Mouse (Mus musculus) layer of hippocampus, postnatal 25 days (tissue): ENCODE results near the gene Lypd9. TPM values are rescaled to one million over a fixed set of nuclear protein-coding genes. Genes with fewer than 3 reads are reported as not detected.
"Not testable (repeated sequence)": the region's sequence is repeated elsewhere in the genome, so short reads cannot be mapped to it uniquely, and the experiment has no call there.

Source experiments
- DNase-seq, 2 experiments: peaks; one replicate each; pipeline ENCODE4 v3.0.0; 2022; ENCODE audit warnings: mixed read lengths in 2 of 2, low spot score in 1 of 2; ENCODE audit errors: extremely low spot score in 1 of 2
- total RNA-seq, 2 experiments: library from RNA; stranded (reverse); gene quantifications; 2 replicates each; pipeline ENCODE4 v1.2.3; 2021

Lypd9 gene
- not detected for total RNA-seq

DNA sequence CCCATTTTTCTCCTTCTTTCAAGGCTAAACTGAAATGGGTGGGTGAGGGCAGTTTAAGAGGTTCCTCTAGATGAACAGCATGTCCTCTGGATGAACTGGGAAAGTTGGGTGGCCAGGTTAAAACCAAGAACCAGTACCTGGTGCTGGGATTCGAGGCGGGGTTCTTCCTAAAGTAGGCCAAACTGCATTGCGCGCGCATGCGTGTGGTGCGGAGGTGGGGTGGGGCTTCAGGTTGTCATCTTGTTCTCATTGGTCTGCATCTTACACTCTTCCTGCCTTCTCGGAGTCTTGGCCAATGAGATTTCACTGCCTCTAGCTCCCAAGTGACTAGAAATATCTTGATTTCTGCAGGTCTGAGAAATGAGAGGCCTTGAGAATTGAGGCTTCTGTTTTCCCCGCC lies at the start of gene Lypd9:
TSS of gene Lypd9 (minus strand) at position 165 of the 400 bp plus-strand sequence.
- DNase-seq, result no peak

DNA sequence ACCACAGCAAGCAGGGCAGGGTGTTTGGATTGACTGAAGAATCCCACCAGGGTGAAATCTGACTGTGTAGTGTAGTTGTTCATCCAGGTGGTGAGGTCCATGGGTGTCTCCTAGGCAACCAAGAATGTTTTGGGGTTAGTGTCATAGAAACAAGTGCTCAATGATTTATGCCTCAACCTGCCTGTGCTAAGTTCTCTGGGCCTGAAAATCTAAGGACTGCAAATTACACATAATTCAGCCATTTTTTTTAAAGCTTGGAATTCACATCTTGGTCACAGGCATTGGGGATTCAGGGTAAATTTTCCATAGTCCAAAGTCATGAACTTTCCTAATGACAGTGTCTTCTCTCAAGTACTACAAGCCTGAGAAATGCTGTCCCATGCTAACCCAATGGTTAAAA lies 49.7 kb upstream of the Lypd9 start, which contains the start of gene Olfr331:
TSS of gene Olfr331 (minus strand) at position 101 of the 400 bp plus-strand sequence.
- DNase-seq, result not testable (repeated sequence)

DNA sequence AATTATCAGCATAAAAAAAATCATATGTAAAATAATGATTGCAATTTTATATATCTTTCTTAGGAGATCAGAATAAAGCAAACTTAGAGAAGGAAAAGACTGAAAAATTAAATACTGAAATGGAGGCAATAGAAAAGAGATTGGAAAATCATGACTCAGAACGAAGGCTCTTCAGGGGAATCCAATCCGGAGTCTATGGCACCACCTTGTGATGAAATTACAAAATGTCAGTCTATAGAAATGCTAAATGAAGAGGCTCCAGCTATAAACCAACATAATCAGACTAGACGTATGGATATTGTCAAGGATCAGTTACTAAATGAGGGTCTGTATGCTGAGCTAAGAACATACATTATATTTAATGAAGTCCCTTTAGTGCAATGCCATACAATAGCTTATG lies 46.6 kb upstream of the Lypd9 start:
- no peak for DNase-seq

DNA sequence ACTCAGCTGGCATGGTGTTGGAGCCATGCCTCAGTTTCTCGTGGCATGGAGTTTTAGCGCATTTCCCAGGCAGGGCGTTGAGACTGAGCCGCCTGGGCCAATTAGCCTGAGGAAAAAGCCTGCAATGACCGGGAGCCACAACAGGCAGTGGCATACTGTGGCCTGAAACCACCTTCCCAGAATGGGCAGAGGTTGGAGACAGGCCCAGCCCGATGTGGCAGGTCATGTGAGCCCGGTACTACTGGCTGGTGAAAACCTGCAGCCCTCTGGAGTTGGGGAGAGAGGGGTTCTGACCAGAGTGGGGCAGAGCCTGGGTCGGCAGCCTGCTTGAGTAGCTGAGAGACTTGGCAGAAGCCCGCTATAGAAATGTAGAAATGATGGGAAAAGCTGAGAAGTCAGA lies 46.0 kb upstream of the Lypd9 start:
- no peak for DNase-seq

DNA sequence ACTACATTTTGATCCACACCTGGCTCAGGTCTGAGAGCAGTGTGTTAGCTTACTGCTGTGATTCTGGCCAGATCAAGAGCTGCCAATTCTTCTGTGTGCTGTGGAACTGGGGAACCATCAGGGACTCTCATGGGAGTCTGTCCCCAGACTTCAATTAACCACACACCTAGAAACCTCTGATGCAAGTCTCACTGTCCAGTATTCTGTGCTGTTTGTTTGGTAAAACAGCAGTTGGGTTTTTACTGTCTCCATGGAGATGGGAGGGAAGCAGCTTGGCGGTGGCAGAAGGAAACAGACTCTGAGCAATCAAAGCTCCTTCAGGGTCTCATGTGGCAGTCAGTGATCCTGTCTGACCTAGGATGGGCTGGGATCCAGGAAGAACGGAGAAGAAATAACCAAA lies 39.7 kb upstream of the Lypd9 start, which contains the start of gene Olfr332:
TSS of gene Olfr332 (minus strand) at position 101 of the 400 bp plus-strand sequence.
- DNase-seq, result no peak

DNA sequence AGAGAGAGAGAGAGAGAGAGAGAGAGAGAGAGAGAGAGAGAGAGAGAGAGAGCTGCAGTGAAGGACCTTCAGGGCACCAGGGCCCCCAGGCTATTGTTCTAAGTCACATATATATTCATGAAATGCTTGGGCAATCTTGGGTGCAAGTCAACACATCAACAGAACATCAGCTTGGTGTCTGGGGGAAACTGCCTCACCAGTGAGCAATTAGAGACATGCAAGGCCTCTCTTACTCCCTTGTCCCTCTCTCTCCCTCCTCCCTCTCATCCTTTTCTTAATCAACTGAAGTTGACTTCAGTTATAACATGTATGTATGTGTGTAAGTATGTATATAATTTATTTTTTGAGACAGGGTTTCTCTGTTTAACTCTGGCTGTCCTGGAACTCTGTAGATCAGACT lies 9.4 kb upstream of the Lypd9 start, which contains the start of gene Olfr30:
TSS of gene Olfr30 (minus strand) at position 101 of the 400 bp plus-strand sequence.
- DNase-seq, result no peak

DNA sequence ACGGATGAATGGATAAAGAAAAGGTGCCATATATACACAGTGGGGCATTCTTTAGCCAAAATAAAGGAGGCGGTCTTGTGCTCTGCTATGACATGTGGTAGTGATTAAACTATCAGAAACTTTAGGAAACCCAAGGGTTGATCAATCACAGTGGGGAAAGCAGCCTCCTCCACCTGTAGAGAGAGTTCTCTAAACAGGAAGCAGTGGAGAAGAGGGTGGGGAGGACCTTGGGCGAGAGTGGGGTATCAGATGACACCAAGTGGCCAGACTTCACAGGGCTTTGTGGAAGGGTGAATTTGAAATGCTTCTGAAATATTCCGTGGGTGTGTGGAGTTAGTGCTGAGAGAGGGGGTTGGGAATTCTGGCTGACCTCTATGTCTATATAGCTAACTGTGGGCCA lies 869 bp upstream of the Lypd9 start:
- no peak for DNase-seq

DNA sequence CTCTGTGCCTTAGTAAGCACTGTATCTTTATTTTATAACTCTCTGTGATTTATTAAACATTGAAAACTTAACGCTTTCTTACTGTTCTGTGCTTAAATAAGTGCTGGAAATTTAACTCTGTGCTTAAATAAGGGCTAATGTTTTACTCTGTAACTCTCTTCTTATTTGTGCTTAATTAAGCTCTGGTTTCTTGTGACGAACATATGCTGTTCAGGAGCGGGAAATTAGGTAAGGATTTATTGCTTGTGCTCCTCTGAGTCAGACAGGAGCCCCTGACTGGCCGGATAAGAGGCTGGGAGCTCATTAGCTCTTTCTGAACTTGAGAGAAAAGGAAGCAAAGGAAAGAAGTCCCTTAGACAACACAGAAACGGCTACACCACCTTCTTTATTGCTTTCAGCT lies 14.9 kb downstream of the Lypd9 start:
- DNase-seq, result no peak

DNA sequence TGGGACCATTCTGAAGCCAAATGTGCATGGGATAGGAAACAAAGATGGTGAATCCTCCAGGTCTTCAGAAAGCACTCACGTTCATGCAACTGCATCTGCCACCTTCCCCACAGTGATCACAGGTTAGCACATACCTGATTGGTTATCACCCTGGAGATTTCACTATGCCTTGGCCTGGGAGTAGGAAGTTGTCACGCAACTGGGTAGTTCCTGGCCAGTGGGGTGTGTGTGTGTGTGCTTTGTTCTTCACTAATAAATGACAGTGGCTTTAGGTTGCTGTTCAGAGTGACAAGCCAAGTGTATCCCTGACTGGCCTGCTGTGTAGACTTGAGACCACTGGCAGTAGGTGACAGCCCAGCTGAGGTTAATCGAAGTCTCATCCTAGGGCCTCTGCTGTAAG lies 20.5 kb downstream of the Lypd9 start, which contains the start of gene Gm12253:
TSS of gene Gm12253 (plus strand) at position 301 of the 400 bp plus-strand sequence.
- DNase-seq, result no peak

DNA sequence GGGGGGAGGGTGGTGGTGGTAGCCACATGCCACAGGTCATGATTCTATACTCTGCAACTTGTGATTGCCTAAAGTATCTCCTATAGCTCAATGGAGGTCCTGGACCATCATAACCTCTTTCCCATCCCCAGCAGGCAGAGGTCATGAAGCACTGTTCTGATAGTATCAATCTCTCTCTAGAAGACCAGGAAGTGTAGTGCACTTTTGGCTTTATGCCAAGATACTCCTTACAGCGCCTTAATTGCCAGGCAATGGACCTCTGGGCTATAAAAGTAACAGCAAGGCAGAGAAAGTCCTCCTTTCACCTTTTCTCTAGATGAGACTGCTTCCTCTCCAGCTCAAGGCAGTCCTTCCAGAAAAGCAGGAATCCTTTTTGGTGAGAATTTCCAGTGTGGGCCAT lies 31.9 kb downstream of the Lypd9 start, which contains the start of gene 1810065E05Rik:
TSS of gene 1810065E05Rik (plus strand) at position 297 of the 400 bp plus-strand sequence.
- DNase-seq, result no peak

DNA sequence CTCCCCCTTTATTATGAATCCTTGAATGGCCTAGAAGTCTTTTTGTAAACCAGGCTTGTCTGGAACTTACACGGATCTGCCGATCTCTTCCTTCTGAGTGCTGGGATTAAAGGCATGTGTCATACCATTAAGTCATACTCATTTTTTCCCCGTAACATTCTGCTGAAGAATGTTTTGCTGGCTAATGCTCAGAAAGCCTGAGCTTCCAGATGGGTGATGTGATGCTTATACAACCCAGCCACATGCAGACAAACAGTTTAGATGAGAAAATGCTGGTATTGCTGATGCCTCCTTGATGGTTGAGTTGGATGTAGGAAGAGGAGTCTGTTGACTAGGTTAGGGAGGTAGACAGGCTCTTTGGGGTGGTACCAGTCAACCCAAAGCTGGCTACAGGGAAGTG lies 34.4 kb downstream of the Lypd9 start:
- no peak for DNase-seq

DNA sequence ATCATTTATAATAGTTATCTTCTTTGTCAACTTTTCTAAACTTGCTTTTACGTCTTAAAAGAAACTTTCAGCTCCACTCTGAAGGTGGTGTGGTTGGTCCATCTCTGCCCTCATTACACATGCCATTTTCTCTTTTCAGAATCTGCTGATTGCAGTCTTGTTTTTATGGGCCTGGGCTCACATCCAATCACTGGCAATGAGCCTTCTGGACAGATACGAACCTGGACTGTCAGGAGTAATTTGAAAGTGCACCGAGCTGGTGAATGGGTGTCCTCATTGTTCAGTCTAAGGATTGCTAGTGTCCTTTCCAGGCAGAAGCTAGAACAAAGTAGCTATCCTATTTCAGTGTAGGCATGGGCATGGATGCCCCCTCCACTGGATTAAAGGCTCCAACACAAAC lies 44.7 kb downstream of the Lypd9 start:
- no peak for DNase-seq

DNA sequence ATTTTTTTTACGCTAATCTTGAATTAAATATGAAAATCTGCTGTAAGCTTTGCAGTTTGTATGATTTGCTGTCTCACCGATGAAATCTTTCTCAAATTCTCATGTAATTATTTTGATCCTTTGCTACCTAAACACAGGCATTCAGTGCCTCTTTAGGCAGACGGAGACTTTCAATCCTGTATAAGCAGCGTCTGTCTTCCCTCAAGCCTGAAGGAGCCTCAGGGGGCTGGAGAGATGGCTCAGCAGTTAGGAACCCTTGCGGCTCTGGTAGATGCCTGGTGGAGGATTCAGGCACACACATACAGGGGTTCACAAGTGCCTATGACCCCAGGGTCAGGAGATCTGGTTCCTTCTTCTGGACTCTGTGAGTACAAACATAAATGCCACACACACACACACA lies 52.1 kb downstream of the Lypd9 start:
- DNase-seq, result no peak

DNA sequence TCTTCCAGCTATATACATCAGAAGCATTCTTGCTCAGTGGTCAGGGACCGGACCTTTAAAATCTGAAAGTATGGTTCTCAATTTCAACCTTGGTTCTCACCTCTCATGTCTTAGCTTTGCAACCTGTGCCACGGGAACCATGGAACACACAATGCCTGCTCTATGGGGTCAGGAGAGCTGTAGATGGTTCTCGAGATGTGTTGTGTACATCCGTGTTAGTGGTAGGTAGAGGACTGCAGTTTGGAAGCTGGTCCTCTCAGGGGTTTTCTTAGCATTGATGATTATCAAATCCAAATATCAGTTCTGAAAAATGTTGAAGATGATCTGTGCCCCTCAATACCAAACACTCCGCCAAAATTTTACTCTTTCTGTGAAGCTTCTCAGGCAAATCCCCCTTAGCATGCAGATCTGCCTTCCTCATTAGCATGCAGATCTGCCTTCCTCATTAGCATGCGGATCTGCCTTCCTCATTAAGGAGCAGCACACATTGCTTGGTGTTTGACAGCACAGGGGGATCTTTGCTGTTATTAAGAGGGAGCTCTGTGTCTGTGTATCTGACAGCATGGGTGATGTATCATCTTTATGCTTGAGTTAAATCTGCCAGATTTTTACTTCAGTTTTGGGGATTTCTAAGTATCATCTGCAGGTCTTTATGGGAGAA lies 52.6 kb downstream of the Lypd9 start:
- no peak for DNase-seq

Other genes starting within 250 kb of the Lypd9 start
- gene 4930438A08Rik, start 178.1 kb downstream of the Lypd9 start, total RNA-seq, result not detected
- 10 to 100 TPM; 19.3 to 28.6 TPM for gene Zfp692, start 145.9 kb downstream of the Lypd9 start, total RNA-seq
- 10 to 100 TPM; 45.9 to 47.7 TPM for gene Zfp672, start 122.6 kb downstream of the Lypd9 start, total RNA-seq
- 10 to 100 TPM; 55.1 to 55.8 TPM for gene Sh3bp5l, start 122.2 kb downstream of the Lypd9 start, total RNA-seq
- gene Lypd8, start 73.9 kb downstream of the Lypd9 start, total RNA-seq, result under 1 TPM in 1 of 2 experiments, not detected in 1; 0.25 TPM
- gene 1810065E05Rik, start 31.8 kb downstream of the Lypd9 start, total RNA-seq, result not detected
- not detected for gene Gm12253, start 20.4 kb downstream of the Lypd9 start, total RNA-seq
- gene Olfr30, start 9.3 kb upstream of the Lypd9 start, total RNA-seq, result not detected
- gene Olfr332, start 39.6 kb upstream of the Lypd9 start, total RNA-seq, result not detected
- gene Olfr331, start 49.6 kb upstream of the Lypd9 start, total RNA-seq, result not detected
- gene Olfr330, start 81.9 kb upstream of the Lypd9 start, total RNA-seq, result not detected
- gene Olfr329-ps, start 93.5 kb upstream of the Lypd9 start, total RNA-seq, result not detected
- gene Olfr328, start 102.7 kb upstream of the Lypd9 start, total RNA-seq, result under 1 TPM in 1 of 2 experiments, not detected in 1; 0.12 TPM
- not detected for gene Olfr224, start 117.6 kb upstream of the Lypd9 start, total RNA-seq
- gene Olfr325, start 124.8 kb upstream of the Lypd9 start, total RNA-seq, result not detected
- gene Olfr324, start 142.2 kb upstream of the Lypd9 start, total RNA-seq, result not detected
- gene 2210407C18Rik, start 163.2 kb upstream of the Lypd9 start, total RNA-seq, result not detected
- gene Olfr323, start 177.6 kb upstream of the Lypd9 start, total RNA-seq, result not detected
- gene Trim58, start 187.5 kb upstream of the Lypd9 start, total RNA-seq, result under 1 TPM in 1 of 2 experiments, not detected in 1; 0.15 TPM
- not detected for gene Olfr322, start 205.9 kb upstream of the Lypd9 start, total RNA-seq
- gene Olfr320, start 228.2 kb upstream of the Lypd9 start, total RNA-seq, result not detected
- not detected for gene Olfr319, start 246.2 kb upstream of the Lypd9 start, total RNA-seq